In genomic region chr2:105661623-105662066, GRCm38 (mm10) we compare ENCODE assay signal across 16 mouse cellular contexts. TPM values are rescaled to one million over a fixed set of nuclear protein-coding genes. Genes with fewer than 3 reads are reported as not detected.
DNase-seq lines count a peak whose midpoint lies in the region; ATAC-seq lines count a peak whose summit lies in the region.
"Had no signal": no experiment of that assay in that cellular context is flagged by ENCODE, and none has a peak within 500 bp of the region (broad histone marks: within the 10 kb centered on the region; RNA-seq: fewer than 3 reads in every experiment).

No protein-coding gene starts in this region.

- H3K4me2 ChIP-seq in forebrain, embryonic 11.5 days (ENCODE audit: low read depth, low read length, severe bottlenecking), result peak overlapping the region; percentile 13
- no peak overlapping the region for H3K4me2 ChIP-seq in limb, embryonic 11.5 days (ENCODE audit: low read depth, severe bottlenecking)
- H3K4me2 ChIP-seq: liver, embryonic 15.5 days had no signal

- H3K27me3 ChIP-seq in forebrain, embryonic 11.5 days (ENCODE audit: control insufficient read depth, insufficient read depth, low read length), result peaks cover 60% of the 10 kb centered on the region
- H3K27me3 ChIP-seq in limb, embryonic 11.5 days (ENCODE audit: control insufficient read depth, insufficient read depth, low read length), result peaks cover 85% of the 10 kb centered on the region

- under 1% methylated on average over 18 of the region's 18 CpGs for WGBS in forebrain, embryonic 11.5 days
- WGBS in limb, embryonic 11.5 days, result 2% methylated on average over 18 of the region's 18 CpGs

- H3K27ac ChIP-seq in forebrain, embryonic 11.5 days (ENCODE audit: low read depth, low read length), result no peak overlapping the region
- H3K27ac ChIP-seq in limb, embryonic 11.5 days (replicated peaks; ENCODE audit: low read depth, low read length), result no peak overlapping the region
- H3K27ac ChIP-seq: kidney, postnatal 0 days; liver, embryonic 15.5 days had no signal

- H3K4me1 ChIP-seq in forebrain, embryonic 11.5 days (replicated peaks; ENCODE audit: control insufficient read depth, insufficient read depth, low read length), result peaks cover 13% of the 10 kb centered on the region
- 0 out of 2 replicates have a peak, but pooled peaks cover 3% of the 10 kb centered on the region for H3K4me1 ChIP-seq in limb, embryonic 11.5 days (ENCODE audit: control insufficient read depth, insufficient read depth, low read length)
- H3K4me1 ChIP-seq: liver, embryonic 15.5 days had no signal

- H3K4me3 ChIP-seq in forebrain, embryonic 11.5 days (ENCODE audit: low read depth, low read length), result no peak overlapping the region
- H3K4me3 ChIP-seq in limb, embryonic 11.5 days (ENCODE audit: low read depth, low read length), result no peak overlapping the region
- H3K4me3 ChIP-seq: liver, embryonic 15.5 days had no signal

- H3K36me3 ChIP-seq in forebrain, embryonic 11.5 days (ENCODE audit: control insufficient read depth, insufficient read depth, low read length), result no peaks in the 10 kb centered on the region
- no peaks in the 10 kb centered on the region for H3K36me3 ChIP-seq in limb, embryonic 11.5 days (ENCODE audit: control insufficient read depth, insufficient read depth, low read length)
- H3K36me3 ChIP-seq: liver, embryonic 15.5 days had no signal

- DNase-seq in cerebellum, postnatal 25 days, result peak; percentile 24 to 41
- DNase-seq in cerebellum, adult 9-11 months, result no peak
- peak; percentile 10 for DNase-seq in R1 (ENCODE audit: low read depth, low spot score)
- peak; percentile 70 for DNase-seq in forebrain, embryonic 11.5 days (ENCODE audit: low spot score)
- DNase-seq in limb, embryonic 11.5 days (ENCODE audit: low spot score), result peak; percentile 52
- DNase-seq in spleen, postnatal 14 days (ENCODE audit: low spot score in 2 of 2), result no peak
- no peak for DNase-seq in kidney, postnatal 25 days
- DNase-seq in adrenal gland, postnatal 10 days, result no peak
- DNase-seq: adrenal gland, adult 8-10 months; B cell, adult 2 months; lung, postnatal 4 days; thymus, postnatal 14 days had no signal

- ATAC-seq in forebrain, embryonic 11.5 days (replicated peaks; ENCODE audit: low FRiP score), result 0 out of 2 replicates have a peak, but pooled peaks have one; percentile 40
- ATAC-seq in limb, embryonic 11.5 days (ENCODE audit: insufficient number of reproducible peaks, low FRiP score, low TSS enrichment, low read depth), result no peak

- no peak overlapping the region for H3K9ac ChIP-seq in forebrain, embryonic 11.5 days (ENCODE audit: low read length)
- H3K9ac ChIP-seq in limb, embryonic 11.5 days (ENCODE audit: low read length), result no peak overlapping the region
- H3K9ac ChIP-seq: liver, embryonic 15.5 days had no signal

- no peaks in the 10 kb centered on the region for H3K9me3 ChIP-seq in forebrain, embryonic 11.5 days (ENCODE audit: control insufficient read depth, low read length)
- no peaks in the 10 kb centered on the region for H3K9me3 ChIP-seq in limb, embryonic 11.5 days (ENCODE audit: control insufficient read depth, low read length)
- H3K9me3 ChIP-seq: liver, embryonic 15.5 days had no signal

RNA-seq across cellular contexts. Expression of gene Pax6, which starts 7.1 kb away (rescaled TPM):
- polyA plus RNA-seq in forebrain, embryonic 11.5 days (2014; fragmentation: Nextera tagmentation; extraction: Ambion mirVana), result 97.2 and 103 TPM in 2 replicates
- 0.11 and 0.23 TPM in 2 replicates for polyA plus RNA-seq in limb, embryonic 11.5 days (2014; fragmentation: Nextera tagmentation; extraction: Ambion mirVana)
- under 1 TPM in 1 of 2 experiments, not detected in 1; 0.36 TPM for total RNA-seq in adrenal gland, postnatal 10 days (2021)
- total RNA-seq: adrenal gland, adult 8-10 months; heart, postnatal 25 days had no signal
- polyA plus RNA-seq: gonadal fat pad, adult 2 months; liver, embryonic 15.5 days had no signal

Comparison
In these comparisons a context has a peak if more than half of its experiments do, and no peak if none do; other contexts are left out.
1. DNase-seq: peak in cerebellum, postnatal 25 days (2 of 2), R1 (single experiment), forebrain, embryonic 11.5 days (single experiment) and limb, embryonic 11.5 days (single experiment); none in cerebellum, adult 9-11 months (single experiment), spleen, postnatal 14 days (0 of 2), kidney, postnatal 25 days (0 of 2) and adrenal gland, postnatal 10 days (single experiment).
2. RNA of gene Pax6, which starts 7.1 kb away (polyA plus RNA-seq): 97.2 to 103 TPM in forebrain, embryonic 11.5 days; 0.11 to 0.23 TPM in limb, embryonic 11.5 days; every median in the first group is over 10 times any median in the second.